Mouse (Mus musculus): ENCODE measurements at regions not wholly inside any gene's neighbourhood (a gene's known extent, or its start where the extent isn't known, plus 50 kb on each side); places are given as distances from the start of the nearest gene placed in this dataset.

DNA sequence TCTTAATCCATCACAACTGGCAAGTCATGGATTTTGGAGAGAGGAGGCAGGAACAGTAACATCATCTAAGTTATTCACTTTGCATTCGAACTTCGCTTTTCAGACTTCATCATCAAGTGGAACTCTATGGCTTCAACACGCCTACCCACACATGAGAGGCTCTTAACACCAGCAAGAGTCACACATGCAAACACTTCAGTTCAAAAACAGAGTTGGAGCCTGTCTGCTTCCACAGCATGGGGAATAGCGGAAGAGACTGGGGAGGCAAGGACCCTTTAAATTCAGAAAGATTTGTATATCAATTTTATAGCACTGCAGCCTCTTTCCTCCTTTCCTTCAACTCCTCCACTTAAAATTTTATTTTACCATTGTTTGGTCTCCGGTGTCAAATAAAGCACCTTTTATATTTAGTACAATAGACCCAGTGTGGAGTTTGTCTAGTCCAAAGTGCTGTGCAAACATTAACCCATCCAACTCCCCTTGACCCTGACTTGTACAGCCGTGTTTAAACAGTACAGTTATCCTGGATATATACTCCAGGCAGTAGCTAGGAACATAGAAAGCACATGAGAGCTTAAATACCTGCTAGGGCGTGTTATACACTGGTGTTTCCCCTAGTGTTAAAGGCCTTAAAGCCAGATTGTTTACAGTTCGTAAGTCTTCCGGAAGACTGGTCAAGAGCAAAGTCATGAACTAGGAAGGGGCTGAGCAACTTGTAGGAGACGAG is 203.5 kb downstream of the Fgf9 start:
- TF ChIP-seq CEBPB (IDR thresholded peaks at IDR 0.05; ENCODE audit: low read depth) = no peak
- H3K79me3 ChIP-seq (ENCODE audit: low read depth) = no peaks in the 10 kb centered on the region
- H3K79me2 ChIP-seq (ENCODE audit: control insufficient read depth, insufficient read depth) = no peaks in the 10 kb centered on the region
- no peak overlapping the region for H3K4me3 ChIP-seq (ENCODE audit: insufficient read depth, poor library complexity, severe bottlenecking)
- no peak overlapping the region for H3ac ChIP-seq (ENCODE audit: control insufficient read depth, insufficient read length, low read depth)
- no peaks in the 10 kb centered on the region for H3K27me3 ChIP-seq (ENCODE audit: control insufficient read depth, insufficient read depth, insufficient read length)
- H3K36me3 ChIP-seq (ENCODE audit: control insufficient read depth, insufficient read depth) = no peaks in the 10 kb centered on the region

DNA sequence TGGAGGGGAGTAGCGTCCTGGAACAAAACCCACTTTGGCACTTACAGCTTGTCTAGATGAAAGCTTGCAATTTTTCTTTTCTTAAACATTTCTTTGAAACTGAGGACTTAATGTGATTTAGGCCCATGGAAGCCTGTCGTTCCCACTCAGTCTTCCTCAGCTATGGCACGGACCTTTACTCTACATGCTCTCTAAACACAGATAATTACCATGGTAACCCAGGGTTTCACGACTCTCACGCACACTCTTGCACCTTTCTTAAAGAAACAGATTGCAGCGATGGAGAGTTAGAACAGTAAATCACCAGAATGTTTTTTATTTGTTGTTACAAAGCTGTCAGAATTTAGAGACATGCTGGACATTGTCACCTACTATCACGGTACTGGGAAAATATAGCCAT is 195.0 kb downstream of the Fgf9 start:
- Histone ChIP-seq H3ac (ENCODE audit: control insufficient read depth, insufficient read length, low read depth) (no peak overlapping the region), H3K79me3 (ENCODE audit: low read depth) (no peaks in the 10 kb centered on the region), H3K4me3 (ENCODE audit: insufficient read depth, poor library complexity, severe bottlenecking) (no peak overlapping the region), H3K27me3 (ENCODE audit: control insufficient read depth, insufficient read depth, insufficient read length) (no peaks in the 10 kb centered on the region), H3K36me3 (ENCODE audit: control insufficient read depth, insufficient read depth) (no peaks in the 10 kb centered on the region), H3K79me2 (ENCODE audit: control insufficient read depth, insufficient read depth) (no peaks in the 10 kb centered on the region)
- TF ChIP-seq FOSL1 (IDR thresholded peaks at IDR 0.05; ENCODE audit: insufficient read depth, low read length, poor library complexity, severe bottlenecking) (no peak), MYOD1 (IDR thresholded peaks at IDR 0.05; ENCODE audit: control insufficient read depth, insufficient read length, low read depth) (no peak), USF1 (IDR thresholded peaks at IDR 0.05; ENCODE audit: low read depth) (no peak), MYOG (IDR thresholded peaks at IDR 0.05; ENCODE audit: control insufficient read depth, extremely low read depth, insufficient read length) (no peak), CTCF (IDR thresholded peaks at IDR 0.05; ENCODE audit: control insufficient read depth, insufficient read depth, insufficient read length) (no peak), MAX (IDR thresholded peaks at IDR 0.05) (no peak), CEBPB (IDR thresholded peaks at IDR 0.05; ENCODE audit: low read depth) (no peak)

DNA sequence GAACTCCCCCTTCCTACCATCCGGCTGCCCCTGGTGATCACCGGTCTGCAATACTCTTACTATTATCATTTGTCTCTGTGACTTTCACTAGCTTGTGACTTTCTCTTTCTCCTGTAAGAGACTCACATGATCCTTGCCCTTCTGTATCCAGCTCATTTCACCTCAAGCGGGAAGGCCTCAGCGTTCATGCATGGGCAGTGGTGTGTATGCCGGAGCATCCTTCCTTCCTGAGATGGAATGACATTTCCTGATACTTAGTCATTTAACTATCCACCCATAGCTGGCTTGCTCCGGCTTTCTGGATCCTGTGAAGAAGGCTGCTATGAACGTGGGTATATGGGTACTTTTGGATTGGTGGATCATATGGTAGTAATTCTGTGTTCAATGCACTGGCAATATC is 194.1 kb downstream of the Fgf9 start:
- Histone ChIP-seq H3K36me3 (ENCODE audit: control insufficient read depth, insufficient read depth) (no peaks in the 10 kb centered on the region), H3K4me3 (ENCODE audit: insufficient read depth, poor library complexity, severe bottlenecking) (no peak overlapping the region), H3K79me2 (ENCODE audit: control insufficient read depth, insufficient read depth) (no peaks in the 10 kb centered on the region), H3K79me3 (ENCODE audit: low read depth) (no peaks in the 10 kb centered on the region), H3K27me3 (ENCODE audit: control insufficient read depth, insufficient read depth, insufficient read length) (no peaks in the 10 kb centered on the region), H3ac (ENCODE audit: control insufficient read depth, insufficient read length, low read depth) (no peak overlapping the region)
- TF ChIP-seq FOSL1 (IDR thresholded peaks at IDR 0.05; ENCODE audit: insufficient read depth, low read length, poor library complexity, severe bottlenecking) (no peak), USF1 (IDR thresholded peaks at IDR 0.05; ENCODE audit: low read depth) (no peak), MAX (IDR thresholded peaks at IDR 0.05) (no peak), CEBPB (IDR thresholded peaks at IDR 0.05; ENCODE audit: low read depth) (no peak), MYOD1 (IDR thresholded peaks at IDR 0.05; ENCODE audit: control insufficient read depth, insufficient read length, low read depth) (no peak), CTCF (IDR thresholded peaks at IDR 0.05; ENCODE audit: control insufficient read depth, insufficient read depth, insufficient read length) (no peak), MYOG (IDR thresholded peaks at IDR 0.05; ENCODE audit: control insufficient read depth, extremely low read depth, insufficient read length) (no peak)

DNA sequence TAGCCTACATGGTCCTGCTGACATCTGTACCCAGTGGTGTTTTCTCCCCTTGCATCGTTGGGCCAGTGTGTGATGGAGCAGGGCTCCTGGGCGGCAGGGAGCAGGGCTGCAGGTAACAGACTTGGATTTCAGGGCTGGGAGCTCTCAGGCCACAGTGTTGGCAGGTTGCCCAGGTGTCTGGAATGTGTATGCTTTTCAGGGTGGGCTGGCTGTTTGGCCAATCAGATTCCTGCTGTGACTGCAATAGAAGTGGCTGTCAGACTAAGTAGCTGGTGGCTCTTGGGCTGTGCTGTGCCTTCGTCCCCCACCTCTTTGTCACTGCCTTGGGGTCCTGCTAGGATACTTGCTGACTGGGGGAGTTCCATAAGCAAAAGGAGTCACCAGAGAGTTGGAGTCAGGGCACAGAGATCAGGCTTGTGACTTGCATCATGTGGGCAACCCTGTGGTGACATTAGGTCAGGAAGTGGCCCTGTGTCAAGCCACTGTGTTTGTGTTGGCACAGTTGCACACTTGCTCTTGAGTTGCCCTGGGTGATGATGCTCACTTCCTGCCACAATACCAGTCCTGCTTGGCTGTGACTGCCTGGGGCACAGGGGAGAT is 183.1 kb downstream of the Fgf9 start:
- H3K36me3 ChIP-seq (ENCODE audit: control insufficient read depth, insufficient read depth) = no peaks in the 10 kb centered on the region
- H3K27me3 ChIP-seq (ENCODE audit: control insufficient read depth, insufficient read depth, insufficient read length) = no peaks in the 10 kb centered on the region
- TF ChIP-seq FOSL1 (IDR thresholded peaks at IDR 0.05; ENCODE audit: insufficient read depth, low read length, poor library complexity, severe bottlenecking) (no peak), MAX (IDR thresholded peaks at IDR 0.05) (no peak), USF1 (IDR thresholded peaks at IDR 0.05; ENCODE audit: low read depth) (peak; percentile 59), CEBPB (IDR thresholded peaks at IDR 0.05; ENCODE audit: low read depth) (peak; percentile 36), MYOG (IDR thresholded peaks at IDR 0.05; ENCODE audit: control insufficient read depth, extremely low read depth, insufficient read length) (no peak), MYOD1 (IDR thresholded peaks at IDR 0.05; ENCODE audit: control insufficient read depth, insufficient read length, low read depth) (peak; percentile 22), CTCF (IDR thresholded peaks at IDR 0.05; ENCODE audit: control insufficient read depth, insufficient read depth, insufficient read length) (no peak)
- no peaks in the 10 kb centered on the region for H3K79me2 ChIP-seq (ENCODE audit: control insufficient read depth, insufficient read depth)
- no peak overlapping the region for H3ac ChIP-seq (ENCODE audit: control insufficient read depth, insufficient read length, low read depth)
- H3K79me3 ChIP-seq (ENCODE audit: low read depth) = no peaks in the 10 kb centered on the region
- H3K4me3 ChIP-seq (ENCODE audit: insufficient read depth, poor library complexity, severe bottlenecking) = no peak overlapping the region

DNA sequence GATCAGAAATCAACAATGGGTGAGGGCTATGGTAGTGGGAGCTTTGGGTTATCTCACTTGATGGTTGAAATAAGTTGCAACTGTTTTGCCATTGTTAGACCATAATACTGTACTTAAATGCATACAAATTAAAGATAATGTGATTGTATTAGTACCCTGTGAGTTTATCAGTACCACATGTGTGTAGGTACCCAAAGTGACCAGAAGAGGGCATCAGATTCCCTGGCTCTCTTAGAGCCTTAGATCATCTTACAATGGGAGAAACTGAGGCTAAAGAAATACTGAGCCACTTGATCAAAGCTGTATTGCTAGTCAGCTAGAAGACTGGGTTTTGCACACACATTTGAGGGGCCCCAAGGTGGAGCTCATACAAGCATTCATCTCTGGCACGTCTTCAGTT is 155.5 kb downstream of the Fgf9 start:
- no peak overlapping the region for H3K4me3 ChIP-seq (ENCODE audit: insufficient read depth, poor library complexity, severe bottlenecking)
- no peak for TF ChIP-seq MYOD1 (IDR thresholded peaks at IDR 0.05; ENCODE audit: control insufficient read depth, insufficient read length, low read depth)
- TF ChIP-seq USF1 (IDR thresholded peaks at IDR 0.05; ENCODE audit: low read depth) = no peak
- no peak for TF ChIP-seq CEBPB (IDR thresholded peaks at IDR 0.05; ENCODE audit: low read depth)
- no peak for TF ChIP-seq CTCF (IDR thresholded peaks at IDR 0.05; ENCODE audit: control insufficient read depth, insufficient read depth, insufficient read length)
- TF ChIP-seq MYOG (IDR thresholded peaks at IDR 0.05; ENCODE audit: control insufficient read depth, extremely low read depth, insufficient read length) = no peak
- TF ChIP-seq MAX (IDR thresholded peaks at IDR 0.05) = no peak
- no peak for TF ChIP-seq FOSL1 (IDR thresholded peaks at IDR 0.05; ENCODE audit: insufficient read depth, low read length, poor library complexity, severe bottlenecking)
- H3K36me3 ChIP-seq (ENCODE audit: control insufficient read depth, insufficient read depth) = no peaks in the 10 kb centered on the region
- H3ac ChIP-seq (ENCODE audit: control insufficient read depth, insufficient read length, low read depth) = no peak overlapping the region
- no peaks in the 10 kb centered on the region for H3K27me3 ChIP-seq (ENCODE audit: control insufficient read depth, insufficient read depth, insufficient read length)
- no peaks in the 10 kb centered on the region for H3K79me2 ChIP-seq (ENCODE audit: control insufficient read depth, insufficient read depth)
- no peaks in the 10 kb centered on the region for H3K79me3 ChIP-seq (ENCODE audit: low read depth)

DNA sequence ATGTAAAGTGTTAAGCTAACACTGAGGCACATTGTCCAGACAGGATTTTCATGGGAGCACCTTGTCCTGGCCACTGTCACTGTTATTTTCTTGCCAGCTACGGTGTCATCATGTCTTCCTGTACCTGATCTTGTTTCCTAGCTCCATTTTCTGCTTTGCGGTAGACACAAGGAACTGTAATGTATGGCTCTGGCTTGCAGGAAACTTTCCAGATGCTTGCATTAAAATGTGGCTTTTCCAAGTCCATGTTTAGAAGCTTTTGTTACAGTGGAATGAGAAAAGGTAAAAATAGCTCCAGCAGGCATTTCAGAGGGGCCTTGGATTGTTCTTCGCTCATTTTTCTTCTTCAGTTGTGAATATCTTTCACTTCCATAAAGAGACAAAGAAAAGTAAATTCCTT is 154.1 kb downstream of the Fgf9 start:
- no peak overlapping the region for H3K4me3 ChIP-seq (ENCODE audit: insufficient read depth, poor library complexity, severe bottlenecking)
- no peaks in the 10 kb centered on the region for H3K79me2 ChIP-seq (ENCODE audit: control insufficient read depth, insufficient read depth)
- no peaks in the 10 kb centered on the region for H3K79me3 ChIP-seq (ENCODE audit: low read depth)
- H3ac ChIP-seq (ENCODE audit: control insufficient read depth, insufficient read length, low read depth) = no peak overlapping the region
- H3K27me3 ChIP-seq (ENCODE audit: control insufficient read depth, insufficient read depth, insufficient read length) = no peaks in the 10 kb centered on the region
- TF ChIP-seq USF1 (IDR thresholded peaks at IDR 0.05; ENCODE audit: low read depth) (no peak), MAX (IDR thresholded peaks at IDR 0.05) (no peak), MYOG (IDR thresholded peaks at IDR 0.05; ENCODE audit: control insufficient read depth, extremely low read depth, insufficient read length) (no peak), CEBPB (IDR thresholded peaks at IDR 0.05; ENCODE audit: low read depth) (no peak)
- no peaks in the 10 kb centered on the region for H3K36me3 ChIP-seq (ENCODE audit: control insufficient read depth, insufficient read depth)

All from C2C12 (cell line).